ENCODE assay signal across 22 mouse cellular contexts in genomic region chr4:89400342-89400741, GRCm38 (mm10).
A peak's percentile ranks its signal among the peaks of the same experiment; 100 is the strongest.
DNase-seq lines count a peak whose midpoint lies in the region; TF ChIP-seq lines count a peak whose summit lies in the region.
"Had no signal": no experiment of that assay in that cellular context is flagged by ENCODE, and none has a peak within 500 bp of the region (broad histone marks: within the 10 kb centered on the region; RNA-seq: fewer than 3 reads in every experiment).

No protein-coding gene starts in this region.

- intact Hi-C loops in gastrocnemius, postnatal 36 days (cut with DNase I) = no loop called here

- DNase-seq in 416B (ENCODE audit: low read depth) = peak; percentile 91
- no peak for DNase-seq in CH12.LX (ENCODE audit: extremely low read depth)
- peak; percentile 67 for DNase-seq in MEL (ENCODE audit: low read depth, low spot score)
- DNase-seq in NIH3T3 (ENCODE audit: low read depth) = peak; percentile 0
- no peak for DNase-seq in right cerebral cortex, postnatal 4 days
- DNase-seq in gastrocnemius, postnatal 36 days = no peak
- DNase-seq in thymus, postnatal 25 days = no peak
- DNase-seq: adrenal gland, adult 2 months; adrenal gland, postnatal 10 days; adrenal gland, postnatal 25 days; cerebellum, adult 11 months; cerebellum, adult 18-20 months; cerebellum, adult 8-10 months; cerebellum, adult 9-11 months; cerebellum, postnatal 14 days; cerebellum, postnatal 36 days; embryo, embryonic 11 days had no signal

- H3K27ac ChIP-seq in CH12.LX (ENCODE audit: insufficient read depth, low read depth) (peak overlapping the region; percentile 65; the same call in 1 of the 2 replicates), MEL (ENCODE audit: control insufficient read depth, low read depth, low read length) (no peak overlapping the region)
- H3K27ac ChIP-seq: embryonic facial prominence, embryonic 13.5 days; embryonic facial prominence, embryonic 15.5 days; forebrain, embryonic 10.5 days; forebrain, embryonic 12.5 days had no signal

- H3K27me3 ChIP-seq in CH12.LX (replicated peaks) = no peaks in the 10 kb centered on the region
- H3K27me3 ChIP-seq in MEL (ENCODE audit: control insufficient read depth in 1 of 2, insufficient read depth in 2 of 2, low read length in 2 of 2) = no peaks in the 10 kb centered on the region
- H3K27me3 ChIP-seq: embryonic facial prominence, embryonic 13.5 days; embryonic facial prominence, embryonic 15.5 days; forebrain, embryonic 12.5 days had no signal

- dilution Hi-C loops in CH12.LX (cut with MboI; ENCODE audit: extremely low pct_ligation_motif_present, extremely low pct_unique_long_range_greater_than_20kb, low sequenced_read_pairs) = no loop called here

- H3K9me3 ChIP-seq in CH12.LX (replicated peaks; ENCODE audit: low read length) (peaks cover 3% of the 10 kb centered on the region), MEL (replicated peaks; ENCODE audit: insufficient read depth, low read length) (no peaks in the 10 kb centered on the region)
- H3K9me3 ChIP-seq: embryonic facial prominence, embryonic 13.5 days; embryonic facial prominence, embryonic 15.5 days; forebrain, embryonic 10.5 days; forebrain, embryonic 12.5 days had no signal

- TF ChIP-seq RAD21 in CH12.LX (IDR thresholded peaks at IDR 0.05; ENCODE audit: low read depth, low read length) (no peak), MEL (IDR thresholded peaks at IDR 0.05; ENCODE audit: low read depth, low read length) (no peak)

- H3K79me2 ChIP-seq in CH12.LX (replicated peaks; ENCODE audit: control insufficient read depth, extremely low read depth, insufficient read depth, poor library complexity, severe bottlenecking) = no peaks in the 10 kb centered on the region; the same call in 1 of the 2 replicates
- H3K79me2 ChIP-seq in MEL (ENCODE audit: control insufficient read depth, insufficient read depth, low read length, poor library complexity) = no peaks in the 10 kb centered on the region

- TF ChIP-seq CTCF in CH12.LX (conservative IDR thresholded peaks at IDR 0.05 in 1 of 2, IDR thresholded peaks at IDR 0.05 in 1 of 2; ENCODE audit: low read depth in 2 of 2, low read length in 2 of 2) = no peak
- no peak for TF ChIP-seq CTCF in MEL (IDR thresholded peaks at IDR 0.05 in 2 of 3, conservative IDR thresholded peaks at IDR 0.05 in 1 of 3; ENCODE audit: control insufficient read depth in 1 of 3, insufficient read depth in 1 of 3, low read depth in 2 of 3, low read length in 3 of 3, poor library complexity in 1 of 3, severe bottlenecking in 1 of 3)

- TF ChIP-seq POLR2A in CH12.LX (IDR thresholded peaks at IDR 0.05; ENCODE audit: low read depth, low read length) (no peak), MEL (IDR thresholded peaks at IDR 0.05; ENCODE audit: control insufficient read depth in 1 of 2, insufficient read depth in 1 of 2, low read depth in 1 of 2, low read length in 2 of 2, poor library complexity in 1 of 2) (no peak)

- in situ Hi-C loops in CH12.LX (cut with MboI; ENCODE audit: low pct_ligation_motif_present, low pct_unique_long_range_greater_than_20kb, low sequenced_read_pairs) = loop anchor here (10.0 kb wide), 1 partner anchor 124 kb away; no protein-coding TSS in a partner anchor

- H3K4me3 ChIP-seq in CH12.LX (replicated peaks in 1 of 3; ENCODE audit: low read depth in 2 of 3, low read length in 2 of 3, poor library complexity in 1 of 3) (no peak overlapping the region), MEL (ENCODE audit: control insufficient read depth in 1 of 2, insufficient read depth in 1 of 2, low read depth in 2 of 2, low read length in 2 of 2) (no peak overlapping the region)
- H3K4me3 ChIP-seq: embryonic facial prominence, embryonic 13.5 days; embryonic facial prominence, embryonic 15.5 days; erythroblast, embryonic 14.5 days; forebrain, embryonic 10.5 days; forebrain, embryonic 12.5 days had no signal

- TF ChIP-seq EP300 in CH12.LX (IDR thresholded peaks at IDR 0.05; ENCODE audit: low read length) (no peak), MEL (IDR thresholded peaks at IDR 0.05; ENCODE audit: low read depth in 1 of 2, low read length in 2 of 2) (peak; percentile 30 to 68; a peak in 3 of 4 replicates)

- H3K4me2 ChIP-seq in CH12.LX (ENCODE audit: insufficient read depth, low read depth, poor library complexity, severe bottlenecking) = no peak overlapping the region
- H3K4me2 ChIP-seq: embryonic facial prominence, embryonic 13.5 days; embryonic facial prominence, embryonic 15.5 days; forebrain, embryonic 12.5 days had no signal

- H3K36me3 ChIP-seq in CH12.LX (replicated peaks in 1 of 2; ENCODE audit: control insufficient read depth in 1 of 2, insufficient read depth in 1 of 2, low read length in 1 of 2) (peaks cover 27 to 55% of the 10 kb centered on the region in 2 experiments), MEL (ENCODE audit: control insufficient read depth in 1 of 2, insufficient read depth in 2 of 2, low read length in 2 of 2) (peaks cover 1 to 11% of the 10 kb centered on the region in 2 experiments; a peak in 2 of 4 replicates)
- H3K36me3 ChIP-seq: embryonic facial prominence, embryonic 13.5 days; embryonic facial prominence, embryonic 15.5 days; forebrain, embryonic 10.5 days; forebrain, embryonic 12.5 days had no signal

- H3K4me1 ChIP-seq in CH12.LX (ENCODE audit: control insufficient read depth in 1 of 2, insufficient read depth in 2 of 2) (peaks cover 32 to 63% of the 10 kb centered on the region in 2 experiments), MEL (ENCODE audit: control insufficient read depth in 1 of 2, insufficient read depth in 2 of 2, low read length in 2 of 2) (peaks cover 0 to 7% of the 10 kb centered on the region in 2 experiments; a peak in 2 of 4 replicates)
- H3K4me1 ChIP-seq: embryonic facial prominence, embryonic 13.5 days; embryonic facial prominence, embryonic 15.5 days; forebrain, embryonic 10.5 days; forebrain, embryonic 12.5 days had no signal

- H3K9ac ChIP-seq in CH12.LX (ENCODE audit: insufficient read depth, low read depth) = peak overlapping the region; percentile 42; the same call in 1 of the 2 replicates
- H3K9ac ChIP-seq in MEL (ENCODE audit: control insufficient read depth, low read depth, low read length, poor library complexity, severe bottlenecking) = no peak overlapping the region
- H3K9ac ChIP-seq: embryonic facial prominence, embryonic 13.5 days; embryonic facial prominence, embryonic 15.5 days; forebrain, embryonic 12.5 days had no signal

TF ChIP-seq in CH12.LX, 34 proteins besides CTCF, POLR2A, EP300 and RAD21:
- TF ChIP-seq CHD1 (IDR thresholded peaks at IDR 0.05; ENCODE audit: low read depth, low read length) (no peak), E2F4 (IDR thresholded peaks at IDR 0.05; ENCODE audit: insufficient replicate concordance, low read depth, low read length) (no peak), RCOR1 (conservative IDR thresholded peaks at IDR 0.05; ENCODE audit: low read depth, low read length) (no peak), HCFC1 (IDR thresholded peaks at IDR 0.05; ENCODE audit: low read depth, low read length) (no peak), NRF1 (IDR thresholded peaks at IDR 0.05; ENCODE audit: low read depth, low read length) (no peak), CHD2 (IDR thresholded peaks at IDR 0.05; ENCODE audit: low read length) (no peak), POLR2AphosphoS2 (IDR thresholded peaks at IDR 0.05; ENCODE audit: low read depth, low read length) (no peak)
TF ChIP-seq in CH12.LX: peak in this region for 0.

TF ChIP-seq in MEL, 35 proteins besides CTCF, POLR2A, EP300 and RAD21:
- TF ChIP-seq ZKSCAN1 (IDR thresholded peaks at IDR 0.05; ENCODE audit: low read depth, low read length) (no peak), TAL1 (IDR thresholded peaks at IDR 0.05; ENCODE audit: low read length) (peak; percentile 40; the same call in 1 of the 2 replicates), ELF1 (IDR thresholded peaks at IDR 0.05; ENCODE audit: low read depth, low read length) (no peak), ETS1 (IDR thresholded peaks at IDR 0.05; ENCODE audit: low read depth, low read length) (peak; percentile 23; the same call in 1 of the 2 replicates), POLR2AphosphoS2 (IDR thresholded peaks at IDR 0.05; ENCODE audit: low read length) (no peak), MAFK (IDR thresholded peaks at IDR 0.05; ENCODE audit: borderline replicate concordance, low read depth, low read length) (peak; percentile 46; the same call in 1 of the 2 replicates), RCOR1 (IDR thresholded peaks at IDR 0.05; ENCODE audit: low read depth, low read length) (peak; percentile 87), TCF12 (IDR thresholded peaks at IDR 0.05; ENCODE audit: low read depth, low read length) (0 out of 2 replicates have a peak, but pooled peaks have one; percentile 24), GATA1 (IDR thresholded peaks at IDR 0.05; ENCODE audit: low read depth, low read length) (peak; percentile 61), USF2 (IDR thresholded peaks at IDR 0.05; ENCODE audit: borderline replicate concordance in 1 of 2, insufficient read depth in 1 of 2, low read depth in 1 of 2, low read length in 2 of 2) (no peak)

Comparison
In these comparisons a context has a peak if more than half of its experiments do, and no peak if none do; other contexts are left out.
1. DNase-seq: peak in 416B (single experiment), MEL (single experiment) and NIH3T3 (single experiment); none in CH12.LX (single experiment), right cerebral cortex, postnatal 4 days (single experiment), gastrocnemius, postnatal 36 days (0 of 2) and thymus, postnatal 25 days (single experiment).